Mouse (Mus musculus): Measurements from ENCODE around the gene Shpk.

Shpk gene

GRCm38 (mm10) chr11:73261385-73261784 is 62.1 kb downstream of the Shpk start:
- Histone ChIP-seq H3K27me3 (ENCODE audit: control insufficient read depth, insufficient read depth, low read length, poor library complexity, severe bottlenecking) (no peaks in the 10 kb centered on the region), H3K36me3 (ENCODE audit: control insufficient read depth, insufficient read depth, low read length, poor library complexity, severe bottlenecking) (no peaks in the 10 kb centered on the region)
- no peak for DNase-seq (ENCODE audit: low read depth, low spot score)

GRCm38 (mm10) chr11:73267267-73267666 is 68.0 kb downstream of the Shpk start, which contains the start of gene Trpv3:
Gene Trpv3 (plus strand): TSS chr11:73267388.
- Histone ChIP-seq H3K27me3 (ENCODE audit: control insufficient read depth, insufficient read depth, low read length, poor library complexity, severe bottlenecking) (no peaks in the 10 kb centered on the region), H3K36me3 (ENCODE audit: control insufficient read depth, insufficient read depth, low read length, poor library complexity, severe bottlenecking) (no peaks in the 10 kb centered on the region)
- DNase-seq (ENCODE audit: low read depth, low spot score): no peak
